Mouse (Mus musculus) cerebellum, adult 2 months (tissue): Measurements from ENCODE around the gene Hivep3.

Experiments used
- CTCF ChIP-seq: fragments of 200-500 bp; IDR thresholded peaks from 2 replicates; pipeline ENCODE4 v1.5.1; 2011; ENCODE audit warnings: low read depth, mild to moderate bottlenecking, control low read depth, low read length, moderate library complexity, borderline replicate concordance; ENCODE audit not compliant: insufficient read depth
- POLR2A ChIP-seq: fragments of 200-500 bp; IDR thresholded peaks from 2 replicates; pipeline ENCODE4 v1.6.1; 2011; ENCODE audit warnings: low read length, control low read depth, borderline replicate concordance; ENCODE audit not compliant: insufficient read depth

DNA sequence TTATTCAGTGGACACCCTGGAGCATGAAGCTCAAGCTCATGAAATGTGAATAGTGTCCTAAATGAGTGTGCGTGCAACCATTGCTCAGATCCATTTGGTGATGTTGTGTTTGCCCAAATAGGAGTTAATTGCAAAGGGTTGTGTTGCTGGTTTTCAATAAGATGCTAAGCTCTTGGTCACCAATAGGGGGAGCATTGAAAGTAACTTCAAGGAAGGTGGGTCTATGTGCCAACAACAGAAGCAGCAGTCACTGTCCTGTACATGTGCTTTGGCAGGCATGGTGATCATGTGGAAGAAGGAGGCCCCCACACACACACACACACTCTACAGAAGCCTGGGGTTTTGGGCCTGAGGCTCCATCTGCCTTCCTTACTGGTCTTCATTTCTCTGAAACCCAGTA, 262.8 kb downstream of the Hivep3 start:
- TF ChIP-seq POLR2A (no peak), CTCF (0 out of 2 replicates have a peak, but pooled peaks have one; percentile 4)
